Mouse (Mus musculus) 3134 (cell line): ENCODE results near the gene Zfp37.
"Not testable (repeated sequence)": the region's sequence is repeated elsewhere in the genome, so short reads cannot be mapped to it uniquely, and the experiment has no call there.

Experiments used
- DNase-seq: peaks from one replicate; pipeline ENCODE4 v3.0.0-alpha.2; 2011; ENCODE audit warnings: low spot score; ENCODE audit not compliant: insufficient read length; ENCODE audit errors: extremely low read depth

Gene Zfp37

DNA sequence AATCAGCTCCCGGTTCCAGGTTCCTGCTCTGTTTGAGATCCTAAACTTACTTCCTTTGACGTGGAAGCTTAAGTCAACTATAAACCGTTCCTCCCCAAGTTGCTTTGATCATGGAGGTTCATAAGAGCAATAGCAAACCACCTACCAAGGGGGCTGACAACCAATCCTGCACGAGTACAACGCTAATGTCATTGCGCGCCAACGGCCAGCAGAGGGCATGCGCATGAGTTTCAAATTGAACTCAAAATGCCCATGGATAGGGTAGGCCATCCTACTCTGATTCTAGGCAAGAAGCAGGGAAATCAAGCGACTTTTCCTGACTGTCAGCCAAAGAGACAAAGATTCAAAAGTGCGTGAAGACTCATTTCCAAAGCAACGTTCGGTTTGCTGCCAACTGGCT, at the start of gene Zfp37:
Zfp37 (minus strand) TSS at position 279 of the 400 bp plus-strand sequence.
- DNase-seq = no peak

GRCm38 (mm10) chr4:62278081-62278480, 47.2 kb upstream of the Zfp37 start:
- no peak for DNase-seq

GRCm38 (mm10) chr4:62277222-62277621, 46.4 kb upstream of the Zfp37 start:
- no peak for DNase-seq

DNA sequence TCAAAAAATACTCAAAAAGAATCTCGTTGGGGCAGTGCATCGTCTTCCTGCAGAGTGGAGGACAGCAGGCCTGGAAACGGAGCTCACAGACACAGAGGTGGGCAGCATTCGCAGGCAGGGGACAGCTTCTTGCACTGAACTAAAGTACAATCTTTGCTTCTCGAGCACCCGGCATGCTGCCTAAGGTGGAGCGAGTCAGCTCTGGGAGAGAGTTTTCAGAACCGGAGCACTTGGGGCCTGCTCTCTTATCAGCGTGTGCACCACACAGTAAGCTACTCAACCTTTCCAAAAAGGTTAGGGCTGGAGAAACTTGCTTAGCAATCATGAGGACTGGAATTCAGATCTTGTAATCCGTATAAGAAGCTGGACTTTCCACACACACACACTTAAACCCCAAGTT, 45.8 kb upstream of the Zfp37 start:
- DNase-seq = no peak

DNA sequence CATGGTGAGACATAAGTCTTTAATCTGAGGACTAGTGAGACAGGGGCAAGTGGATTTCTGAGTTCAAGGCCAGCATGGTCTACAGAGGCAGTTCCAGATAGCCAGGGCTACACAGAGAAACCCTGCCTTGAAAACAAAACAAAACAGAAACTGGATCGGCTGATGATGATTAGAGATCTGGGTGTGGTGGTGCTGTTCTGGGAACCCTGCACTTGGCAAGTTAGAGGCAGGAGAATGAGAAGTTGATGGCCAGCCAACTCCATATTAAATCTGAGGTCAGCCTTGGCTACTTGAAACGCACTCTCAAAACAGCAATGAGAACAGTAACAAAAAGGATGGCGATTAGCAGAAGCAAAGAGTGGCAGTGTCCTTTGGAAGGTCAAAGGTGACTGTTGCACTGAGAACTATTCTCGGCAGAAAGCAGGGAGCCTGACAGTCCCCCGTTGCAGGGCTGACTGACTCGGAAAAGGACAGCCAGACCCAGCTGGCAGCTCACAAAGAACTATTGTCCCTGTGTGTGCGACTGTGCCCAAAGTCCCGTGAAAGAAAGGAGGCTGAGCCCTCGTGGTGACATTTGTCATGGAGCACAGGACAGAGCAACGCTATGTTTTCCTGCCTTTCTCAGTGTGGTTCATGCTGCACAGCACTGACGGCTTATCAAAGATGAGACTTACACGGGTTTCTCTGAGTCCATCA, 44.1 kb upstream of the Zfp37 start:
- peak; percentile 35 for DNase-seq

DNA sequence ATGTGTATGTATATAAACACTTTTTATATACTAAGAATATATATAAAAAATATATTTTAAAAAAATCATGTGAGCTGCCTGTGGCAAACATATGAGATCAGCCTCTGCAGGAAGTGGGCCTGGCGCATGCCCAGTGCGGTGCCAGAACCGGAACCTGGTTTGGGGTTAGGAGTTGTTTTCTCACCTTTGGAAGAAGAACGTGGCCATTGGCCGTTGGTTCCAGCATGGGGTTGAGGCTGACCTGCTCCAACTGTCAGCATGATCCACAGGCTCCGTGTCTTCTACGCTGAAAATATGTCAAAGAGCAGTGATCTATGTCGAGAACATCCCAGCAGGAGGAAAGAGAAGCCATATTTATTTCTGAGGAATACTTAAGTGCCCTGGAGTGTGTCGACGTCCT, 43.1 kb upstream of the Zfp37 start:
- no peak for DNase-seq

DNA sequence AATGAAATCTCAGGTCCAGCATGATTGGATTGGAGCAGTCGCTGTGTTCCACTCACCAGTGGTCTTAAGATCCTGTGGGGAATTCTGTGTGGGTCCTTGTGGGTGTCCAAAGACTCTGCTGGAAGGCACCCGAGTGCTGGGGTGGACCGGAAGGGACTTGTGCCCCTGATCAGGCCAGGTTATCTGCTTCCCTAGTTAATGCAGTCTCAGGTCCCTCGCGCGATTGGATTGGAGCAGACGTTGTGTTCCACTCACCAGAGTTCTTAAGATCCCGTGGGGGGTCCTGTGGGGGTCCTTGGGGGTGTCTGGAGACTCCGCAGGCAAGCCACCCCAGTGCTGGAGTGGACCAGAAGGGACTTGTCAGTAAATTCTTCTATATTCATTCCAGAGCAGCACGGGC, 41.8 kb upstream of the Zfp37 start:
- no peak for DNase-seq

DNA sequence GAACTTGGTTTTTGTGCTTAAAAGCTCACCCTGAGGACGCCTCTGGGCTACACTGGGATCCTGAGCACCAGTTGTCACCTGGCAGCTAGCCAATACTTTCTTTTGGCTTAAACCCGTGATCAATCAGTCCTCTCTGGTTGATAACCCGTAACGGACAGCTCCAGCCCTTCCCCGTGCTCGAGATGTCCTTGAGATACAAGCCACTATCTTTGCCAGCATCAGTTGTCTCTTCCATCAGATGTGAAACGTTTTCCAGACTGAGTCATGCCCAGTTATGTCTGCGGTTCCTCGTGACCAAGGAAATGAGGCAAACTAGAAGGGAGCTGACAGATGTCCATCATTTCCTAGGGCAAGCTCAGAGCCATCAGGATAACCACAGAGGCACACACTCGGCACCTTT, 36.3 kb upstream of the Zfp37 start:
- peak; percentile 49 for DNase-seq

GRCm38 (mm10) chr4:62266016-62266415, 35.2 kb upstream of the Zfp37 start:
- DNase-seq = not testable (repeated sequence)

GRCm38 (mm10) chr4:62265154-62265836, 34.4 kb upstream of the Zfp37 start:
- DNase-seq = peak; percentile 56

DNA sequence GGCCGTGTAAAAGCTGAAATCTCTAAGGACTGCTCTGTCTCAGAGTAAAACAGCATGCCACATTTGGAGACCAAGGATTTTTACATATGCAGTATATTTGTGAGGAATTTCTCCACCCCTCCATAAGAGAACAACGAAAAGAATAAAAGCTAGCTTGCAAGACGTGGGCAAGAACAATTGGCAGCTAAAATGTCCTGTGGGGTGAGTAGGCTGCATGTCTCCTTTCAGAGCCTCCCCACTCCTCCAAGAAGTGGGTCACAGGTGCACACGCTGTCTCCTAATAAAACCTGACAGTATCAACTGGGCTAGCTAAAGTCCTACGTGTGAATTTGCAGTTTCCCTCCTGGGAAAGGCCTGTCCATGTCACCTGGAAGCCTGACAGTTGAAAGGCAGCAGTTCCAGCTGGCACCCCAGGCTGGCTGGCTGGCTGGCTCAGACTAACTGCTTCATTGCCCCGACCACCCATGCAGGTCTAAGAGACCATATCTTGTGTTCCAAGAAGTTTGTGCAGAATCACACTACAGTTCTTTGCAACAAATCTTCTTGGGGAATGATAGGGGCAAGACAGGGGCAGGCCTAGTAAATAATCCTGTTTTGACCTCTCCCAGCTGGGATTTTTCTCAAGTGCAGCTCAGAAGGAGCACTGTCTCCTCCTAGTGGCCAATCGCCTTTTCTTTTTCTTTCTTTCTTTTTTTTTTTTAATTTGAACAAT, 32.4 kb upstream of the Zfp37 start:
- DNase-seq = no peak

DNA sequence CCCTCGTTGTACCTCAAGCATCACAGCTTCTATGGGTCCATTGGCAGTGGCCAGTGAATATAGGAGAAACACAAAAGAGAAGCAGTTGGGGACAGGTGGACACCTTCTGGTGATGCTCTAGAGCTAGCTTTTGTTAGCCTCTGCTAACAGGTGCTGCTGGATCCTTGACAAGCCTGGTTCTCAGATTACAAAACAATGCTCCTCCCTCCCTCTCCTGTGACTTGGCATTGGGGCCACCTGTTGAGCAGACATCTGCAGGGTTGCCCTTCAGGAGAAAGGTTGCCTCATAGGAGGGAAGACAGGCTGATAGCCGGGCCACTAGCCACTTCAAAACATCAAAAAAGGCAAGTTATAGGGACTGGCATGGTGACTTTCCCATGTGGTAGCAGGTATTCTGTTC, 31.4 kb upstream of the Zfp37 start, which contains the start of gene Slc31a2:
Slc31a2 (plus strand) TSS at position 287 of the 400 bp plus-strand sequence.
- no peak for DNase-seq

DNA sequence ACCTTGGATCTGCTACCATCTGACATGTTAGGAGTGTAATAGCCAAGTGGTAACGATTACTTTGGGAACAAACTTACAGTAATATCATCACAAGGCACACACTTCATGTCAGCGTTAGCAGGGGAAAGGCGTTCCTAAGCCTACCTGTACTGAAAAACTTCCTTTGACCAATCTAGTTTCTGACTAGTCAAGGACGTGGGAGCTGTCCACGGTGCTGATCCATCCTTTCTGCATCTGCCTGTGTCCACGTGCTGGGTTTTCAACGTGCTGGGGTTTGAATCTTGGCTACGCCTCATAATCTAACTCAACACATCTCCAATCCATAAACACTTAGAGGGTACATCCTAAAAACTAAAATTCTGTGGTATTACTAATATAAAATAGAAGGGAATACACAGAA, 26.1 kb upstream of the Zfp37 start:
- no peak for DNase-seq

- no peak for DNase-seq
These were observed 23.7 kb upstream of the Zfp37 start for GRCm38 (mm10) chr4:62254551-62254950.

DNA sequence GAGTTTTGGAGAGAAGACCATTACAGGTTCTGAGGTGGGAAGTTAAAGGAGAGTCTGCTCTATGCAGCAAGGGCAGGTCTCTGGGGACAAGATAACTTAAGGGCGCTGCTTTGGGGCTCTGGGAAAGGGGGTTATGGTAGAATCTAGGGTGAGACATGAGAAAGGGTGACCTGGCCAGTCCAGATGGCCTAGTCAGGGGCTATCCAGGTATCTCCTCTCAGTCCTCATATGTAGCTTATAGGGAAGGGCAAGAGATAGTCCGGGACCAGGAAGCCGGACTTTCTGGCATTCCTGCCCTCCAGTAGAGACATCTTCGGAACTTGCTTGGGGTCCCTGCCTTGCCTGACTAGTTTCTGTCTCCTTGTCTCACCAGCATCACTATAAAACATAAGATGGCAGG, 20.9 kb upstream of the Zfp37 start:
- no peak for DNase-seq

GRCm38 (mm10) chr4:62250896-62251544, 20.2 kb upstream of the Zfp37 start:
- DNase-seq = no peak

GRCm38 (mm10) chr4:62248328-62248727, 17.5 kb upstream of the Zfp37 start:
- no peak for DNase-seq

- DNase-seq = no peak
These were observed 9.7 kb upstream of the Zfp37 start for GRCm38 (mm10) chr4:62240586-62240985.

DNA sequence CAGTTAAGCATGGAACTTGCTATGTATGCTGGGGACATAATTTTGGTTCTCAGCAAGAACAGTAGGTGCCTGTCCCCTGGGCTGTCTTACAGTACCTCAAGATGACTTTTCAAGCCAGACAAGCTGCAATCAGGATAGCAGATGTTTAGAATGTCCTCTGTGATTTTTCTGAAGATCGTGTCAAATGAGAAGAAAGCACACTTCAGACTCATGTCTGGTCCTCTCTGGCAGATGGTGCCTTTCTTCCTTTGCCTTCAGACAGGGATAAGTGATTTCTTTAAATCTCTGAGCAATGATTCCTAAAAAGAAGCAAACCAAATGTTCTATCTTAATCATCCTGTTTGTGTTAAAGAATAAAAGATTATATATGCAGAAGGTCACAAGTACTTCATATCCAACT, 694 bp downstream of the Zfp37 start:
- no peak for DNase-seq

GRCm38 (mm10) chr4:62229448-62229847, 1.4 kb downstream of the Zfp37 start:
- no peak for DNase-seq

GRCm38 (mm10) chr4:62228391-62228790, 2.5 kb downstream of the Zfp37 start:
- DNase-seq = no peak
